Mouse (Mus musculus) bone marrow, adult 2 months (tissue): ENCODE measurements around the gene Btc. TPM values are rescaled to one million over a fixed set of nuclear protein-coding genes. Genes with fewer than 3 reads are reported as not detected.
A peak's percentile ranks its signal among the peaks of the same experiment; 100 is the strongest.

Source experiments
- H3K27ac ChIP-seq: fragments of 200-500 bp; 2 replicates; pipeline ENCODE4 v1.5.1; 2012; ENCODE audit warnings: low read depth, mild to moderate bottlenecking, control low read depth, inconsistent platforms, low read length; ENCODE audit not compliant: control insufficient read depth, poor library complexity, insufficient read depth
- H3K4me1 ChIP-seq: fragments of 200-500 bp; 2 replicates; pipeline ENCODE4 v1.6.1; 2011; ENCODE audit warnings: low read length; ENCODE audit not compliant: control insufficient read depth, insufficient read depth
- H3K4me3 ChIP-seq: fragments of 200-500 bp; replicated peaks from 2 replicates; pipeline ENCODE3; 2011; ENCODE audit warnings: mild to moderate bottlenecking, low read depth, low read length, control low read depth; ENCODE audit not compliant: control insufficient read depth
- CTCF ChIP-seq: fragments of 200-500 bp; IDR thresholded peaks from 2 replicates; pipeline ENCODE4 v1.5.1; 2011; ENCODE audit warnings: low read length, control low read depth; ENCODE audit not compliant: control insufficient read depth, insufficient read depth
- POLR2A ChIP-seq: fragments of 200-500 bp; IDR thresholded peaks from 2 replicates; pipeline ENCODE4 v1.6.1; 2011; ENCODE audit warnings: low read depth, mild to moderate bottlenecking, control low read depth, low read length, borderline replicate concordance; ENCODE audit not compliant: control insufficient read depth
- WGBS: fragments of 180-500 bp; shearing (Covaris S2); methylation state at CpG from one replicate; pipeline ENCODE4 v1.1.7; 2018; 5-methylcytosine and 5-hydroxymethylcytosine counted together
- polyA plus RNA-seq: library from polyadenylated mRNA; stranded (reverse); fragments of >200 nt; gene quantifications from 2 replicates; pipeline ENCODE4 v1.2.4, GENCODE M21; 2011; ENCODE audit warnings: low replicate concordance; ENCODE audit not compliant: missing spikeins, insufficient read depth, insufficient read length

The Btc gene
- polyA plus RNA-seq, result not detected in 2 replicates

- H3K4me3 ChIP-seq, result peak within 1 kb of the TSS; percentile 49
- H3K4me1 ChIP-seq, result no peaks in the 10 kb centered on the region; the same call in 1 of the 2 replicates
- H3K27ac ChIP-seq, result no peak within 1 kb of the TSS
- TF ChIP-seq POLR2A (no peak), CTCF (peak; percentile 11; the same call in 1 of the 2 replicates)
- WGBS, result under 1% methylated on average over 19 of the region's 19 CpGs
Observed at GRCm38 (mm10) chr5:91402339-91403211, at the start of gene Btc. Gene Btc, minus strand, starts transcription at chr5:91402994.

- Histone ChIP-seq H3K27ac (no peak overlapping the region), H3K4me1 (no peaks in the 10 kb centered on the region), H3K4me3 (no peak overlapping the region)
- WGBS, result 34% methylated on average over 3 of the region's 3 CpGs
- no peak for TF ChIP-seq POLR2A
- no peak for TF ChIP-seq CTCF
Observed at GRCm38 (mm10) chr5:91444981-91445517, 42.3 kb upstream of the Btc start.

GRCm38 (mm10) chr5:91436563-91436962, 33.8 kb upstream of the Btc start:
- Histone ChIP-seq H3K27ac (no peak overlapping the region), H3K4me1 (no peaks in the 10 kb centered on the region), H3K4me3 (no peak overlapping the region)
- TF ChIP-seq POLR2A (no peak), CTCF (no peak)
- WGBS, result 37% methylated on average over 6 of the region's 6 CpGs

GRCm38 (mm10) chr5:91434723-91435658, 32.2 kb upstream of the Btc start:
- H3K27ac ChIP-seq, result no peak overlapping the region
- WGBS, result 62% methylated on average over 6 of the region's 6 CpGs
- H3K4me1 ChIP-seq, result no peaks in the 10 kb centered on the region
- H3K4me3 ChIP-seq, result no peak overlapping the region
- TF ChIP-seq POLR2A (no peak), CTCF (no peak)

GRCm38 (mm10) chr5:91428547-91428946, 25.8 kb upstream of the Btc start:
- H3K27ac ChIP-seq, result no peak overlapping the region
- H3K4me1 ChIP-seq, result no peaks in the 10 kb centered on the region
- H3K4me3 ChIP-seq, result no peak overlapping the region
- WGBS, result 59% methylated on average over 8 of the region's 8 CpGs
- no peak for TF ChIP-seq CTCF
- no peak for TF ChIP-seq POLR2A

GRCm38 (mm10) chr5:91413814-91414213, 11.0 kb upstream of the Btc start:
- H3K4me1 ChIP-seq, result no peaks in the 10 kb centered on the region
- H3K27ac ChIP-seq, result no peak overlapping the region
- 81% methylated on average over 8 of the region's 8 CpGs for WGBS
- H3K4me3 ChIP-seq, result no peak overlapping the region
- no peak for TF ChIP-seq POLR2A
- TF ChIP-seq CTCF, result no peak

- no peak overlapping the region for H3K4me3 ChIP-seq
- no peak overlapping the region for H3K27ac ChIP-seq
- WGBS, result 71% methylated on average over 5 of the region's 5 CpGs
Observed at GRCm38 (mm10) chr5:91404263-91404662, 1.5 kb upstream of the Btc start.

GRCm38 (mm10) chr5:91403281-91403680, 487 bp upstream of the Btc start:
- WGBS, result 58% methylated on average over 4 of the region's 4 CpGs

More at GRCm38 (mm10) chr5:91404263-91404662, 1.5 kb upstream of the Btc start:
- H3K4me1 ChIP-seq, result no peaks in the 10 kb centered on the region; the same call in 1 of the 2 replicates
- TF ChIP-seq CTCF (no peak), POLR2A (no peak)

More at GRCm38 (mm10) chr5:91403281-91403680, 487 bp upstream of the Btc start:
- no peak overlapping the region for H3K4me3 ChIP-seq
- no peak overlapping the region for H3K27ac ChIP-seq
- H3K4me1 ChIP-seq, result no peaks in the 10 kb centered on the region; the same call in 1 of the 2 replicates
- TF ChIP-seq POLR2A (no peak), CTCF (no peak)
